Mouse (Mus musculus) bone marrow macrophage, adult 2 months (primary cell): ENCODE measurements at regions not wholly inside any gene's neighbourhood (a gene's known extent, or its start where the extent isn't known, plus 50 kb on each side); places are given as distances from the start of the nearest gene placed in this dataset.

ENCODE experiments used
- CTCF ChIP-seq: IDR thresholded peaks from 2 replicates; pipeline ENCODE4 v1.5.1; 2012; ENCODE audit warnings: low read depth, mild to moderate bottlenecking, low read length, moderate library complexity
- POLR2A ChIP-seq: IDR thresholded peaks from 2 replicates; pipeline ENCODE4 v1.6.1; 2012; ENCODE audit warnings: mild to moderate bottlenecking, low read depth, low read length, borderline replicate concordance

GRCm38 (mm10) chr6:100470071-100470470 lies 182.8 kb upstream of the Rybp start:
- TF ChIP-seq POLR2A (no peak), CTCF (no peak)
